Mouse (Mus musculus) layer of hippocampus, adult 9-10 months (tissue): ENCODE measurements around the gene Rfc2.
"Not testable (repeated sequence)": the region's sequence is repeated elsewhere in the genome, so short reads cannot be mapped to it uniquely, and the experiment has no call there.

ENCODE experiments used
- DNase-seq: peaks from one replicate; pipeline ENCODE4 v3.0.0; 2022; ENCODE audit warnings: low spot score

The Rfc2 gene

GRCm38 (mm10) chr5:134648976-134649375 lies 67.8 kb downstream of the Rfc2 start:
- not testable (repeated sequence) for DNase-seq

GRCm38 (mm10) chr5:134650926-134651325 lies 69.8 kb downstream of the Rfc2 start:
- no peak for DNase-seq
